21 mouse cellular contexts compared by ENCODE assay signal in the genomic region with DNA sequence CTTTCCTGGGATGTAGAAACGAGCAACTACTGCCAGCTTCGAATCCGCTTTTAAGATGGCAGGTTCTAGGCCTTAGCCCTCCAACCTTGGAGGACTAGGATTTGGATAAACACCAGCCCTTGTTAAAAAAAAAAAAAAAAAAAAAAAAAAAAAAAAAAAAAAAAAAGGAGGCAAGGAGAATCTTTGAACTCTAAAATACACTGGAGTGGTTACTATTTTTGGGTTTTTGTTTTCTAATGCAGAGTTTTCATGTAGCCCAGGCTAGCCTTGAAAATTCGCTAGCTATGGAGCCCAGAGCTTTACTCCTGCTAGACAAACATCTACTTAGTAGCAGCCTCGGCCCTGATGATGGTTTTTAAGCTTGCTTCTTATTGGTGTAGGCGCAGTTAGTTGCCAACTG.
"Had no signal": no experiment of that assay in that cellular context is flagged by ENCODE, and none has a peak within 500 bp of the region (broad histone marks: within the 10 kb centered on the region; RNA-seq: fewer than 3 reads in every experiment).

No protein-coding gene starts in this region.

- H3K36me3 ChIP-seq: hindbrain, embryonic 12.5 days; intestine, embryonic 15.5 days had no signal

- H3K4me3 ChIP-seq: heart, embryonic 10.5 days; heart, embryonic 12.5 days; hindbrain, embryonic 10.5 days; hindbrain, embryonic 12.5 days; intestine, embryonic 15.5 days; layer of hippocampus, adult 2 months; limb, embryonic 13.5 days; limb, embryonic 15.5 days; liver, embryonic 12.5 days had no signal

- H3K27ac ChIP-seq: heart, embryonic 10.5 days; hindbrain, embryonic 10.5 days; hindbrain, embryonic 12.5 days; hindbrain, embryonic 14.5 days; intestine, embryonic 15.5 days; layer of hippocampus, adult 2 months; limb, embryonic 13.5 days; limb, embryonic 15.5 days; liver, embryonic 12.5 days had no signal

- H3K9ac ChIP-seq: heart, embryonic 12.5 days; hindbrain, embryonic 12.5 days; hindbrain, embryonic 14.5 days; intestine, embryonic 15.5 days; limb, embryonic 13.5 days; limb, embryonic 15.5 days; liver, embryonic 12.5 days had no signal

- DNase-seq: gastrocnemius, postnatal 14 days; heart, adult 18-20 months; heart, postnatal 10 days; heart, postnatal 4 days; kidney, adult 18-20 months; kidney, adult 8-10 months; kidney, postnatal 10 days; kidney, postnatal 25 days; kidney, postnatal 4 days; layer of hippocampus, postnatal 36 days; left cerebral cortex, postnatal 4 days had no signal

- H3K9me3 ChIP-seq: heart, embryonic 10.5 days; heart, embryonic 12.5 days; hindbrain, embryonic 10.5 days; hindbrain, embryonic 12.5 days; intestine, embryonic 15.5 days; limb, embryonic 13.5 days; limb, embryonic 15.5 days; liver, embryonic 12.5 days had no signal

- H3K27me3 ChIP-seq: heart, embryonic 12.5 days; intestine, embryonic 15.5 days; limb, embryonic 13.5 days; limb, embryonic 15.5 days; liver, embryonic 12.5 days had no signal
